Mouse (Mus musculus): ENCODE data around the gene Pds5b. TPM values are rescaled to one million over a fixed set of nuclear protein-coding genes. Genes with fewer than 3 reads are reported as not detected.

The Pds5b gene
- polyA plus RNA-seq, 1 experiment from 2014 or later: 28.5 TPM

GRCm38 (mm10) chr5:150819520-150819919 is 146.0 kb downstream of the Pds5b start:
- H3K36me3 ChIP-seq (ENCODE audit: control insufficient read depth, insufficient read depth, low read length): no peaks in the 10 kb centered on the region

GRCm38 (mm10) chr5:150821152-150821551 is 147.6 kb downstream of the Pds5b start:
- Histone ChIP-seq H3K27ac (ENCODE audit: low read length) (no peak overlapping the region), H3K27me3 (ENCODE audit: control insufficient read depth, insufficient read depth, low read depth, low read length) (no peaks in the 10 kb centered on the region), H3K4me2 (ENCODE audit: low read length) (no peak overlapping the region), H3K9me3 (replicated peaks; ENCODE audit: control insufficient read depth, low read length, poor library complexity, severe bottlenecking) (no peaks in the 10 kb centered on the region; the same call in 1 of the 2 replicates), H3K4me1 (ENCODE audit: control insufficient read depth, insufficient read depth, low read length) (no peaks in the 10 kb centered on the region), H3K9ac (ENCODE audit: low read depth, low read length) (no peak overlapping the region), H3K36me3 (ENCODE audit: control insufficient read depth, insufficient read depth, low read length) (no peaks in the 10 kb centered on the region), H3K4me3 (ENCODE audit: low read depth, low read length) (no peak overlapping the region)
- no peak for ATAC-seq
- WGBS: 92% methylated on average over 4 of the region's 4 CpGs

More at GRCm38 (mm10) chr5:150819520-150819919, 146.0 kb downstream of the Pds5b start:
- no peak for ATAC-seq
- WGBS: 80% methylated on average over 5 of the region's 5 CpGs
- H3K4me3 ChIP-seq (ENCODE audit: low read depth, low read length): no peak overlapping the region
- H3K27ac ChIP-seq (ENCODE audit: low read length): no peak overlapping the region
- no peaks in the 10 kb centered on the region for H3K4me1 ChIP-seq (ENCODE audit: control insufficient read depth, insufficient read depth, low read length)
- no peak overlapping the region for H3K4me2 ChIP-seq (ENCODE audit: low read length)
- no peak overlapping the region for H3K9ac ChIP-seq (ENCODE audit: low read depth, low read length)
- no peaks in the 10 kb centered on the region for H3K9me3 ChIP-seq (replicated peaks; ENCODE audit: control insufficient read depth, low read length, poor library complexity, severe bottlenecking)
- no peaks in the 10 kb centered on the region for H3K27me3 ChIP-seq (ENCODE audit: control insufficient read depth, insufficient read depth, low read depth, low read length)

- Histone ChIP-seq H3K27ac (ENCODE audit: low read length) (no peak overlapping the region), H3K4me1 (ENCODE audit: control insufficient read depth, insufficient read depth, low read length) (no peaks in the 10 kb centered on the region), H3K9me3 (replicated peaks; ENCODE audit: control insufficient read depth, low read length, poor library complexity, severe bottlenecking) (no peaks in the 10 kb centered on the region; the same call in 1 of the 2 replicates), H3K36me3 (ENCODE audit: control insufficient read depth, insufficient read depth, low read length) (no peaks in the 10 kb centered on the region), H3K4me3 (ENCODE audit: low read depth, low read length) (no peak overlapping the region), H3K4me2 (ENCODE audit: low read length) (no peak overlapping the region), H3K9ac (ENCODE audit: low read depth, low read length) (no peak overlapping the region), H3K27me3 (ENCODE audit: control insufficient read depth, insufficient read depth, low read depth, low read length) (no peaks in the 10 kb centered on the region)
- ATAC-seq: no peak
- 85% methylated on average over 6 of the region's 6 CpGs for WGBS
Observed at GRCm38 (mm10) chr5:150822781-150823180, 149.2 kb downstream of the Pds5b start.

DNA sequence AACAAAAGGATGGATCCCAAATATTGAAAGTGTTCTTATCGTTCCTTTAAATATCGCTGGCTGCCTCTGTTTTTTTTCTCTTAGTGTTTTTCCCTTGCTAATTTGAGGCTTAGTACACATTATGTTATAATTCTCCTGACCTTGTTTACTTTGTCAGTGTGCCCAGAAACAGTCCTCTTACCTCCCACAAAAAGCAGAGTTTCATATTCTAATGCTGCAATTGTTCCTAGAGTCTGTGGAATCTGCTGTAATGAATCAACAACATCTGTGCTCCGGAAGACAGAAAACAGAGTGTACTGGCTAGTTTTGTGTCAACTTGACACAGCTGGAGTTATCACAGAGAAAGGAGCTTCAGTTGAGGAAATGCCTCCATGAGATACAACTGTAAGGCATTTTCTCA is 149.8 kb downstream of the Pds5b start:
- Histone ChIP-seq H3K27ac (ENCODE audit: low read length) (no peak overlapping the region), H3K36me3 (ENCODE audit: control insufficient read depth, insufficient read depth, low read length) (no peaks in the 10 kb centered on the region), H3K4me2 (ENCODE audit: low read length) (no peak overlapping the region), H3K4me3 (ENCODE audit: low read depth, low read length) (no peak overlapping the region), H3K9me3 (replicated peaks; ENCODE audit: control insufficient read depth, low read length, poor library complexity, severe bottlenecking) (no peaks in the 10 kb centered on the region; the same call in 1 of the 2 replicates), H3K4me1 (ENCODE audit: control insufficient read depth, insufficient read depth, low read length) (no peaks in the 10 kb centered on the region), H3K27me3 (ENCODE audit: control insufficient read depth, insufficient read depth, low read depth, low read length) (no peaks in the 10 kb centered on the region), H3K9ac (ENCODE audit: low read depth, low read length) (no peak overlapping the region)
- 94% methylated on average over 3 of the region's 3 CpGs for WGBS
- no peak for ATAC-seq

- peaks cover 10% of the 10 kb centered on the region for H3K4me1 ChIP-seq (ENCODE audit: control insufficient read depth, insufficient read depth, low read length)
- no peak overlapping the region for H3K27ac ChIP-seq (ENCODE audit: low read length)
- H3K4me2 ChIP-seq (ENCODE audit: low read length): no peak overlapping the region
- H3K36me3 ChIP-seq (ENCODE audit: control insufficient read depth, insufficient read depth, low read length): no peaks in the 10 kb centered on the region
- WGBS: 89% methylated on average over 5 of the region's 5 CpGs
- ATAC-seq: no peak
- H3K9me3 ChIP-seq (replicated peaks; ENCODE audit: control insufficient read depth, low read length, poor library complexity, severe bottlenecking): no peaks in the 10 kb centered on the region; the same call in 1 of the 2 replicates
- H3K27me3 ChIP-seq (ENCODE audit: control insufficient read depth, insufficient read depth, low read depth, low read length): no peaks in the 10 kb centered on the region
- no peak overlapping the region for H3K9ac ChIP-seq (ENCODE audit: low read depth, low read length)
- H3K4me3 ChIP-seq (ENCODE audit: low read depth, low read length): no peak overlapping the region
Observed at GRCm38 (mm10) chr5:150829499-150829898, 156.0 kb downstream of the Pds5b start.

DNA sequence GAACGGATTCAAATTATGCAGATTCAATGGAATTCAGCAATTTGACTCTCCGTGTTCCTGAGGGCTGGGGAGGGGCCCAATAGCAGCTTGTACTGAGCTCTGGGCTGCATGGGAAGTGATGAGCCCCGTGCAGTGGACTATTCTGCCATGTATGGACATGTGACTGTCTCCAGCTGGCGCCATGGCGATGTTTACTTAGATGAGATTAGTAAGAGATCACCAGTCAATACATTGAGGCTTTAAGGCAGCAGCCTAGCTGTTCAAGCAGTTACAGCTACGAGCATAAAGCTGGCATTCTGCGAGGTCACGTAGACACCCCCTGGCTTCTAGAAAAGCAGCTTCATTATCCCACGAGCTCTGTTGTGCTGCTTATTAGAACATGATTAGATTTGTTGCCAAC is 157.2 kb downstream of the Pds5b start:
- 37% methylated on average over 9 of the region's 9 CpGs for WGBS
- H3K4me2 ChIP-seq (ENCODE audit: low read length): no peak overlapping the region
- ATAC-seq: peak; percentile 76
- no peak overlapping the region for H3K27ac ChIP-seq (ENCODE audit: low read length)
- H3K27me3 ChIP-seq (ENCODE audit: control insufficient read depth, insufficient read depth, low read depth, low read length): no peaks in the 10 kb centered on the region
- H3K4me3 ChIP-seq (ENCODE audit: low read depth, low read length): no peak overlapping the region
- no peaks in the 10 kb centered on the region; the same call in 1 of the 2 replicates for H3K9me3 ChIP-seq (replicated peaks; ENCODE audit: control insufficient read depth, low read length, poor library complexity, severe bottlenecking)
- H3K36me3 ChIP-seq (ENCODE audit: control insufficient read depth, insufficient read depth, low read length): no peaks in the 10 kb centered on the region
- H3K4me1 ChIP-seq (ENCODE audit: control insufficient read depth, insufficient read depth, low read length): peaks cover 10% of the 10 kb centered on the region
- H3K9ac ChIP-seq (ENCODE audit: low read depth, low read length): 0 out of 2 replicates have a peak overlapping the region, but pooled peaks have one; percentile 20

DNA sequence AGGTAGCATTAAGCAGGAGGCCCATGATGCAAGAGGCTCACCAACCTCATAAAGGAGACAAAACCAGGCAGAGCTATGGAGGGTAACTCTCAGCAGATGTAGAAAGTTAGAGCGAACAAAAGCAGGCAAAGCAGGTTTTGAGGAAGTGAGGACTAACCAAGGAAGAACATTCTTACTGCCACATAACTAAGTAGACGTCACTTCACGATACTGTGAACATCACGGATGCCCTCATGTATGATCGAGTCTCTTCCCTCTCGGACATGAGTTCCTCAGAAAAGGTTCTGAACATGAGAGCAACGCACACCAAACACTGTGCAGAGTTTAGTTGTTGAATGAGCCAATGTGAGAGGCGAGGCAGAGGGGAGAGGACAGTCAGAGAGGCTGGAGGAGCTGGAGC is 163.2 kb downstream of the Pds5b start:
- Histone ChIP-seq H3K4me1 (ENCODE audit: control insufficient read depth, insufficient read depth, low read length) (0 out of 2 replicates have a peak, but pooled peaks cover 3% of the 10 kb centered on the region), H3K27me3 (ENCODE audit: control insufficient read depth, insufficient read depth, low read depth, low read length) (no peaks in the 10 kb centered on the region), H3K36me3 (ENCODE audit: control insufficient read depth, insufficient read depth, low read length) (no peaks in the 10 kb centered on the region), H3K9me3 (replicated peaks; ENCODE audit: control insufficient read depth, low read length, poor library complexity, severe bottlenecking) (peaks cover 5% of the 10 kb centered on the region; the same call in 1 of the 2 replicates), H3K4me3 (ENCODE audit: low read depth, low read length) (no peak overlapping the region), H3K9ac (ENCODE audit: low read depth, low read length) (no peak overlapping the region), H3K4me2 (ENCODE audit: low read length) (no peak overlapping the region), H3K27ac (ENCODE audit: low read length) (no peak overlapping the region)
- WGBS: 93% methylated on average over 8 of the region's 8 CpGs
- ATAC-seq: no peak

- Histone ChIP-seq H3K9ac (ENCODE audit: low read depth, low read length) (no peak overlapping the region), H3K4me1 (ENCODE audit: control insufficient read depth, insufficient read depth, low read length) (0 out of 2 replicates have a peak, but pooled peaks cover 3% of the 10 kb centered on the region), H3K9me3 (replicated peaks; ENCODE audit: control insufficient read depth, low read length, poor library complexity, severe bottlenecking) (peaks cover 7% of the 10 kb centered on the region; the same call in 1 of the 2 replicates), H3K27ac (ENCODE audit: low read length) (no peak overlapping the region; the same call in 1 of the 2 replicates), H3K27me3 (ENCODE audit: control insufficient read depth, insufficient read depth, low read depth, low read length) (no peaks in the 10 kb centered on the region), H3K4me3 (ENCODE audit: low read depth, low read length) (no peak overlapping the region), H3K4me2 (ENCODE audit: low read length) (no peak overlapping the region), H3K36me3 (ENCODE audit: control insufficient read depth, insufficient read depth, low read length) (no peaks in the 10 kb centered on the region)
- peak; percentile 84 for ATAC-seq
- WGBS: 45% methylated on average over 11 of the region's 11 CpGs
Observed at GRCm38 (mm10) chr5:150839688-150840541, 166.4 kb downstream of the Pds5b start.

DNA sequence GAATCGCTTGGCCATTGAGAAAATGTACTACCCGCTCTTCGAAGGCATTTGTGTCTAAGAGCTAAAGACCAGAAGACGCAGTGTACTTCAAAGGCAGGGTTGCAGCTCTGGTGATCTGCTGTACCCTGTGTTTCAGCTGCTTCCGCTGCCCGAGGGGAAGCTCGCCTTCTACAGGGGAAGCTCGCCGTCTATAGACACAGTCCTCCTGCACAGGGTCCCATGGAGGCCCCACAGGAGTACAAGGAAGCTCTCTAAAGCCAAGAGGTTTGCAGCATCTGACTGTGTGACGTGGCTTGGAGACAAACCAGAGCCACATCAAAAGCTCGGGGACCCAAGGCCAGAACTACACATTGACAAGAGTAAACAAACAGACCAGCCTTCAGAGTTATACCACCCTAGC is 167.1 kb downstream of the Pds5b start:
- no peaks in the 10 kb centered on the region for H3K27me3 ChIP-seq (ENCODE audit: control insufficient read depth, insufficient read depth, low read depth, low read length)
- no peaks in the 10 kb centered on the region for H3K36me3 ChIP-seq (ENCODE audit: control insufficient read depth, insufficient read depth, low read length)
- ATAC-seq: no peak
- H3K4me2 ChIP-seq (ENCODE audit: low read length): no peak overlapping the region
- H3K9me3 ChIP-seq (replicated peaks; ENCODE audit: control insufficient read depth, low read length, poor library complexity, severe bottlenecking): peaks cover 7% of the 10 kb centered on the region; the same call in 1 of the 2 replicates
- no peak overlapping the region for H3K9ac ChIP-seq (ENCODE audit: low read depth, low read length)
- H3K4me3 ChIP-seq (ENCODE audit: low read depth, low read length): no peak overlapping the region
- 0 out of 2 replicates have a peak, but pooled peaks cover 3% of the 10 kb centered on the region for H3K4me1 ChIP-seq (ENCODE audit: control insufficient read depth, insufficient read depth, low read length)
- 69% methylated on average over 11 of the region's 11 CpGs for WGBS
- H3K27ac ChIP-seq (ENCODE audit: low read length): no peak overlapping the region

Measured in midbrain, embryonic 16.5 days (tissue).